Mouse (Mus musculus): ENCODE measurements around the gene Helt.

Helt gene

DNA sequence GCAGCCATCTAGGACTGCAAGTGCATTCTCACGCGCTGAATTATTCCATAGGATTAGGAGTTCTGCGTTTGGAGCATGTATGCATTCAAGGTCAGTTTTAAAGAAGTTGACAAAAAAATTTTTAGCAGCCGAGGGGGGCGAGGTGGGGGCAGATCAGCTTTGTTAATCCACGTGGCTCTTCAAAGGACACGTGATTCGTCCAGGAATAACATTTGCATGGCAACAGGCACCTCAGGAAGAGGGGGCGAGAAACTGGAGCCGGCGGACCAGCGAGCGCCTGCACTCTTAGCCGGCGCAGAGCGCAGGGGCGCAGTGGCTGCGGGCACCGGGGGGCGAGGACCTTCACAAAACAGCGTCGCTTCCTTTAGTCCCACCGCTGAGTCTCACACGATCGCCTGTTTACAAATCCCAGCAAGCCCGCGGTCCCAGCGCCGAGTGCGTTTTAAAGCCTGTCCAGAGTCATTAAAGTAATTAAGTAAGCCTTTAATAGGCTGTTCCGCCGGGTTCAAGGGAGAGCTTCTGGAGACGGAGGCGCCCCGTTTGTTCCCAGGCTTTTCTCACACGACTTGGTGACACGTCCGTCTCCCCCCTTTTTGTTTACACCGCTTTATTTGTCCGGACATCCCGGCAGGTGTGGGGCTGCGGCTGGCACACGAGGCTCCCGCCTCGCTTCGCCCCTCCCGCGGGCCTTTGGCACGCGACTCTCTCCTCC is at the start of gene Helt:
Gene Helt (minus strand): TSS at position 491 of the 712 bp plus-strand sequence.
- peak; percentile 47 for DNase-seq

DNA sequence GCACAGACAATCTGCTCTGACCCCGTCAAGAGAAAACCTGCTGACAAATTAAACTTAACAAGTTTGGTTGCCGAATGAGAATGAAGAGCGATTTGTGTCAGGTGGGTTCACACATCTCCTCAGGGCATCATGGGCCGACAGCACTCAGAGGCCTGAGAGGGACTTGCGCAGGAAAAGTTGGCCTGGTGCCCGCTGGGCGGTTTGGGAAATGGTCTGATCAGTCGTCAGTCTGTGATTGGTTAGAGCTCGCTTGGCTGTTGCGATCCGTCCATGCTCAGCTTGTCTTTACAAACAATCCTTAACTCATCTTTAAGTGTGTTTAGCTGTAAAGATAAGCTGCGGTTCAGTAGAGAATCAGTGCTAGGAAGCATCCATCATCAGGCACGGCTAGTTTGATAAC is 47.8 kb upstream of the Helt start:
- DNase-seq, result no peak

DNA sequence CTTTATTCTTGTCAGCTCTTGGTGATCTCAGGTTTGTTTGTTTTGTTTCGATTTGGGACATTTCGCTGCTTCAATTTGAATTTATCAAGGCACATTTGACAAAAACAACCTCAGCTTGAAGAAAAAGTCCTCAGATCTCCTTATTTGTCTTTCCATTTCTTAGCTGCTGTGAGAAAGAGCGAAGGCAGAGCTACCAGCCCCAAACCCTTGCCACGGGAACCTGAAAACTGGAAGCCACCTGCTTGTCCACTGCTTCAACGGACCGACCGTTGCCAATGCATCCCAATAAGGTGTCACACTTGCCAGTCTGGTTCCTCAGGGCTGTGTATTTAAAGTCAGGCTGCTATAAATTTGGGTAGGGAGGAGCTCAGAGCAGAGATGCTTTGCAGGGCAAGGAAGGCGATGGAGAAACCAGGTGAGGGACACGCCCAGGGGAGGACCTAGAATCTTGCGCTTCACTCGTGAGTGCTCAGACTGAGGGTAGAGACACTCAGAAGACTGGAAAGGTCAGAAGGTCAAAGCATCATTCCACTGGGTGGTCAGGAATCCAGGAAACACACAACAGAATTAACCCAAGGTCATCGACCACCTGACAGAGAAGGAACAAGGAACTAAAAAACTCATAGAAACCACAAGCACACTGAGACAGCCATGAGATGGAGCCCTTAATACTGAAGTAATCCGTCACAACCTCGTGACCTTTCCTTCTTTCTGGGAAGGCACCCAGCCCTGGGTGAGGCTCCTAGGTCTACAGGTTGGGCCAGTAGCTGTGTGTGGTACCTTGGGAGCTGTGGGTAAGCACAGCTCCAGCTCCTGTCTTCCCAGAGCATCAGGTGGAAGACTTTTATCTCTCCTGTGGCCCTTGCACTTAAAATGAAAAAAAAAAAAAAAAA is 46.2 kb upstream of the Helt start:
- DNase-seq, result no peak

DNA sequence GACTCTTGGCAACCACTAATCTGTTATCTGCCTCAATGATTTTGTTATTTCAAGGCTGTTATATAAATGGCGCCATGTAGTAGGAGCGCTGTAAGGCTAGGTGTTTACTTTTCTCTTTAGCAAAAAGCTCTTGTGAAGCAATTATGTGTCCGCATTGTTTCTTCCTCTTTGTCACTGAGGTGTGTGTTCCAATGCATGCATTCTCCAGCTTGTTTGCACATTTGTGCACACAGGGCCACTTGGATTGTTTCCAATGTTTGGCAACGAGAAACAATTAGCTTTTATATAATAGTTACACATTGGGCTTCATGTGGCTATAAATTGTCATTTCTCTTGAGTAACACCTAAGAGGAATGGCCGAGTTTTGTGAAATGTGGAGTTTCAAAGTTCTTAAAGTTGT is 44.8 kb upstream of the Helt start:
- DNase-seq, result no peak

DNA sequence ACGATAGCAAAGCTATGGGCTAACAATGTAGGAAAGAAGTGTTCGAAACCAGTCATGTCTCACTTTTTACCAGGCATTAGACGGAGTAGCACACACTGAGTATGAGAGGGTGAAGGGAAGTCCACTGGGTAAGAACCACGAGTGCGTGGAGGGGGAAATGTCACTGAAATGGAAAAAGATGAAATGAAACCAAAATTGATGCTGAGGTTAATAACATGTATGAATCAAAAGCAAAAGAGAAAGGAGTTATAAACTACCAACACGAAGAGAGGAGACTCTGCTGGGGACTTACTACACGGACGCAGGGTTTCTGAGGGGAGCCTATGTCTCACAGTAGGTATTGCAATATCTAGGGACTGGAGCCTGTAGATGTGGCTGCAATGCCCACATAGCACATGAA is 41.9 kb upstream of the Helt start:
- no peak for DNase-seq

DNA sequence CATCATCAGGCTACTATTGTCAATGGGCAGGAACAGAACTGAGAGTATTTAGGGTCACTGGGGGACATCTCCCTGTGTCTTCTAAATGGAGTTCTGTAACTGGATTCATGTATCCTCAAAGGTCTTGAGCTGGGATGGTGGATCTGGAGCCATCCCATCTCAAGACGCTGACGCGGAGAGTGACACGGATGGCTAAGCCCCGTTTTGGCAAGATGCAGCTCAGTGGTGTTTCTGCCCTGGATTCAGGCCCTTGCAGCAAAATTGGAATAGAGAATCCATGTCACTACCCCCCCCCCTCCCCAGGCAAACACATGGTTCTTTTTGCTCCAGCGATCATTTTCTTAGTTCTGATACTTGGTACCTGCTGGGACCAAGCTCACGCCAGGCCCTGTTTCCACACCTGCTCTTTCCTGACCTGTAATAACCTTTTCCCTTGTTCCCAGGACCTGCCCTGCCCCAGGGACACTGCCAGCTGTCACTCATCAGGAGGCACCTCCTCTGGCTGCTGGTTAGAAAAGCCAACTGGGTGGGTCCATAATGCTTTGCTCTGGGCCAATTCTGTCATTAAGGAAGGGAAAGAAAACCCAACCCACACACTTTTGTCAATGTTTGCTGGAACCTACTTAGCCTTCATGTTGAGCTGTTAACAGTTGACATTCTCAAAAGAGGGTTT is 38.1 kb upstream of the Helt start:
- DNase-seq, result no peak

DNA sequence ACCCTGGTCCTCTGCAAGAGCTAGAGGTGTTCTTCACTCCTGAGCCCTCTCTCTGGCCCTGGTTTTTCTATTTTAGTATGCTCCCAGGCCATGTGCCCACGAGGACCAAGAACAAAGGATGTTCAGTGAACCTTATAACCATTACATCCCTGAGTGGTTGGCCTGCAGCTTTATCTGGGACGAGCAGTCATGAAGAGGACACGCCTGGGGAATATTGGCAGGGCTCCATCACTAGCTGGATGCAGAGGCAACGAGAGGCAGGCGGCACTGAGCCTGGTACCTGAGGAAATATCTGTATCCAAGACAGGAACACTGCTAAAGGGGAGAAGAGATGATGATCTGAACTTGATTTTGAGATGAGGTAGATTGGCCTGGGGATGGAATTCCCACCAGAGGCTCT is 37.3 kb upstream of the Helt start:
- DNase-seq, result no peak

DNA sequence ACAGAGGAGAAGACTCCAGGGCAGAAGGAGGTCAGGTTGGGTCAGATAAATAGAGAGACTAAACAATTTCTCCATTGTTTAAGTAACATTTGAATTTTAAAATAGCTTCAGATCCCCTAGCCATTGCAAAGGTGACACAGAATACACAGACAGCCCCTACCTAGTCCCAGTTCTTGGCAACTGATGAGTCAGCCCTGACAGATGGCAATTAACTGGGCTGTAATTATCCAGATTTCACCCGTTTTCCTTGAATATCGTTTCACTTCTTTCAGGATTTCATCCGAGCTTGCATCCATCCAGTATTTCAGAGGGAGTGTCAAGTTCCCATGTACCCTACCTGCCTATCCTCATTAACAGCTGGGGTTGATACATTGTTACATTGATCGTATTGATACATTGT is 34.9 kb upstream of the Helt start:
- DNase-seq, result no peak

DNA sequence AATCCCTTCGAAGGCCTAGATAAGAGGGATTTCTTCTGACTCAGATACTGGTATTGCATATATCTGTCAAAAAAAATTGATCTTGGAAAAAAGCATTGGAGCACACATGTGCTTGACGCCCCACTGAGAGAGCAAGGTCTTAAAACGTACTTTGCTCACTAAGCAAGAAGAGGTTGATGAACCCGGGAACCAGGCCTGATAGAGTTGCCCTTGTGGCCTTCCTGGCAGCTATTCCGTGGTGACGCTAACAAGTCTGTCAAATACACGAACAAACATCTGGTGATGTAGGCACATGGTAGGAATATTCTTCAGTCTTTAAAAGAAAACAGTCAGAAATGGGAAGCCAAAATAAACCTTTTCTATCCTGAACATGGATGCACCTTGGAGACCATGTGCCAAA is 32.8 kb upstream of the Helt start:
- DNase-seq, result no peak

DNA sequence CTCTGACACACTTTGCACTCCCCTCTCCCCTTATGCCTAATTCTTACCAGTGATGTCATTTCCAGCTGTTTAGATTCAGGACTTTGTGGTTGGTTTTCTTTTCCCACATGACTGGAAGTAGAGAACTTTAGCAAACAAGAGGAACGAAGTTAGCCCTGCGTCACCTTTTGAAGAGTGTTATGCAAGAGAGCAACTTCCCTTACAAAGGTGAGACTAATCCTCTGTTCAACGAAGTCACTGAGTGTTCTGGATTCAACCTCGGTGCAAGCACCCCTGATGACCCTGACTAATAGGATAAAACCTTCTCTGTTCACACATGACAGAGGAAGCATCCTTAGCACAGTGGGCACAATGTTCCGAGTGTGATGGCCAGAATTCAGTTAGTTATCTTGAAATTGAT is 32.2 kb upstream of the Helt start:
- no peak for DNase-seq

DNA sequence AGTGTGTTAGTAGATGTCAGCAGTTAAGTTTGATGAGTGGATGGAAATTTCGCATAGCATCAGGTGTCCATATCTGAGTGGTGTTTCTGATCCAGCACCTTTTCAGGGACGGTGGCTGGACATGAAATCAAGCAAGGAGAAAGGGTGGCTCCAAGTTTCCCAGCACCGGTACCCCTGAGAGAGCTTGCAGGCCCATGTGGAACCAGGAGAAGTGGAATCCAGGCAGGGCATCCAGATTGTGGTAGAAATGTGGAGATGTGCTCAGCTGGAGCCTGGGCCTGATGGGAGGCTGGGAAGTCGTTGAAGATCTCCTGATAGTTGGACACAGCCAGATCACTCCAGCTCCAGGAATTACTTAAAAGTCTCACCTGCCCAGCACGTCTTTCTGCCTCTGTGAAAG is 30.2 kb upstream of the Helt start:
- no peak for DNase-seq

DNA sequence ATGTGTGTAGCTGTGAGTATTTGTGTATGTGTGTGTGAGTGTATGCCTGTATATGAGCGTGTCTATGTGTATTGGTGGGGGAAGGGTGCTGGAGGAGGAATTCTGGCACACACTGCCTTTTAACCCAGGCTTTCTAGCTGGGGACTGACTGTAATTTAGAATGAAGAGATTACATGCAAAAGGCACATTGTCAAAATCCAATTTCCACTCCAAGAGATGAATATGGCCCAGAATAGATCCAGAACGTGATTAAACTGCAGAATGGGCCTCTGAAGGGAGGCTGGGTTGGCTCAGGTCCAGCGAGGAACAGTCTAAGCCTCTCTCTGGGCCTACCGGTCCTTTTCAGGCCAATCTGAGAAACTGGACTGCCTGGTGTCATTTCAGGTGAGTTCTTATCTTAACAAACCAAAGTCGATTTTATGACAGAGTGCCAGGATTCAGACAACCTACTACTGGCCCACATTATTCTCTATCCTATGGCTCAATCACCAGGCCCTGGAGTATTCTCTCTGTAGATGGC is 29.3 kb upstream of the Helt start:
- no peak for DNase-seq

DNA sequence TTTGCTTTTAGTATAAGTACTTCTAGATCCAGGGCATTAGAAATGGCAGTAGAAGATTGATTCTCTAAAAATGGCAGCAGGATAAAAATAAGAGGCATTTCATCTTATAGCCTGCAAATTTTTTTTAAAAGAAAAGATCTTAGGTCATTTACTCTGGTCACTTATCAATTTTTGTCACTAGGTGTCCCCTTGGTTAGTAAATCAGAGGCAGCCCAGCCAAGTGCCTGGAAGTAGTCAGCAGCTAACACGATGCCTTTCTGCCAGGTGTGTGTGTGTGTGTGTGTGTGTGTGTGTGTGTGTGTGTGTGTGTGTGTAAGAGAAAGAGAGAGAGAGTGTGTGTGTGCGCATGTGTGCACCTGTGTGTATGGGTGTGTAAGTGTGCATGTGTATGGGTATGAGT is 28.4 kb upstream of the Helt start:
- no peak for DNase-seq

DNA sequence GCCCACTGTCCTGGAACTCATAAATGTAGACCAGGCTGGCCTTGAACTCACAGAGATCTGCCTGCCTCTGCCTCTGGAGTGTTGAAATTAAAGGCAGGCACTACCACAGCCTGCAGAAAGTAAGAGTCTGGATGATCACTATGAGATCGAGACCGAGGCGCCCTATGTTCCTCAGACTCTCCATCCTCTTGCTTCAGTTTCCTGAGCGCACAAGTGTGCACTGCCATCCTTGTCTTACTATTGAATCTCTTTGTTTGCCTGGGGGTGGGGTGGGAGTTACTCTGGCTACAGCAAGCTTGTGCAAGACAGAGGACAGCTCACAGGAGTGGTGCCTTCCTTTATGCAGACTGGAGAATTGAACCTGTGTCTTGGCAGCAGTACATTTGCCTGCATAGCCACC is 27.9 kb upstream of the Helt start:
- no peak for DNase-seq

DNA sequence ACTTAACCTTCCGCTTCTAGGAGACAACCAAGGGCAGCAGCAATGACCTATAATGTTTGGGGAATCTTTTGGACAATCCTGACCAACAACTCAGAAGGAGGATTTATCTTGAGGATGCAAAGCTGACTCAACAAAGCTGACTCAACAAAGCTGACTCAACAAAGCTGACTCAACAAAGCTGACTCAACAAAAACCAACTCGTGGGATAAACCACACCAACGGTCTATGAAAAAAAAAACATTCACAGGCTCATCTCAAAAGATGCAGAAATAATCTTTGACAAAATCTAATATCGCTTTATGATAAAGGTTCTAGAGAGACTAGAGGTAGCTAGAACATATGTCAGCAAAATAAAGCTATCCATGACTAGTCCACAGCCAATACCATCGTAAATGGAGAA is 24.3 kb upstream of the Helt start:
- no peak for DNase-seq

DNA sequence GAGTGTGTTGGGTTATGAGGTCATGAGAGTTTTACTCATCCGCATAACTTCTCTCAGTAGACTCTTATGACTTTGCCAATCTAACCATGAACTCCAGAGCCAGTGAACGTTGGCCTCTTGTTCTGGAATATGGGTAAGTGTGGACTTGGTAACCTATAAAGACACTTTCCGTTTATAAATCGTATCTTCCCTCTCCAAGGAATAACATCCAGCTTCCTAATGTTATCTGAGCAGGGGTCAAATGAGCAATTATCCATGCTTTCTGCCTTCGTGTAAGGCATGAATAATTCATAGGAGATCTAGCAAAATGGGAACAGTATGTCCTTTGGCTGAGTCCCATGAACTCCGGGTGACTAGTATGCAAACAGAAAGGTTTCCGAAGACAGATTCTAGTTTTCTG is 22.7 kb upstream of the Helt start:
- no peak for DNase-seq

DNA sequence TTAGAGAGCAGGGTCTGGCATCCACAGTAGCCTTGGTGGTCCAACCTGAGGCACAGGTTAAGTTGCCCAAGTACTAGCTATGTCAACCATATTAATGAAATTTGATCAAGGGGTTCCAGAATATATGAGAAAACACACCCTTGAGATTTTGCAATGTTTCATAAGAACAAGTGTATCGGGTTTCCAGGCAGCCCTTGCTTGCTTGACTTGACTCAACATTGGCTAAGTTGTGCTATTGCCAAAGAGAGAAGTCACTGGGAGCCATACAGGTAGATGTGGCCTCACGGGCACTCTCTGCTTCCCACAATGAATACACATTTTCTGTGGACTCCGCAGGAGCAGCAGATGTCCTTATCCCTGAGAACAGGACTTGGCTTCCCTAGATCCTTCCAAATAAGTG is 19.3 kb upstream of the Helt start:
- no peak for DNase-seq

DNA sequence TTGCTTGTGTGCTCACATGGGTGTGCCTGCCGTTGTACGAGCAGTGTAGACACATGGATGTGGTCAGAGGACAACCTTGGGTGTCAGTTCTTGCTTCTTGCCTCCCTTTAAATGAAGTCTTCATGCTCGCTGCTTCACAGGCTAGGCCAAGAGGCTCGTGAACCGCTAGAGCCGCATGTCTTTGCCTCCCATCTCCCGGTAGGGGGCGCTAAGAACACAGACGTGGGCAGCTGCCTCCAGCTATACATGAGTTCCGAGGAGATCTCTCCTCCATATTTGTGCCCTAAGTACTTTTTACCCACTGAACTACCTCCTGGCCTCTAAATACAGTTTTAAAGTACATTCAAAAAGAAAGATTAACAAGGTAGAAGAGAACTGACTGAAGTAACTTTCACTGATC is 16.7 kb upstream of the Helt start:
- peak; percentile 91 for DNase-seq

DNA sequence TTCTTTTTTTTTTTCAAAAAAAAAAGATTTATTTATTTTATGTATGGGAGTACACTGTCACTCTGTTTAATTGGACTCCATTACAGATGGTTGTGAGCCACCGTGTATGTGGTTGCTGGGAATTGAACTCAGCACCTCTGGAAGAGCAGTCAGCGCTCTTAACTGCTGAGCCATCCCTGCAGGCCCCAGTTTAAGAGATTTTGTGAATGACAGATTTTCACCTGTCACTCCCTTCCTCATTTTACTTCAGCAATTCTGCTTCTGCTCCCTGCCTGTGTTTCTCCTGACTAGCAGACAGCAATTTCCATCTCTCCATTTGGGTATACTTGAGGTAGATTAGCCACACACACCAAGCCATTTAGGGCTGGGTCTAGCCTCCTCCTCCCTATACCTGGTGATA is 13.7 kb upstream of the Helt start:
- DNase-seq, result no peak

DNA sequence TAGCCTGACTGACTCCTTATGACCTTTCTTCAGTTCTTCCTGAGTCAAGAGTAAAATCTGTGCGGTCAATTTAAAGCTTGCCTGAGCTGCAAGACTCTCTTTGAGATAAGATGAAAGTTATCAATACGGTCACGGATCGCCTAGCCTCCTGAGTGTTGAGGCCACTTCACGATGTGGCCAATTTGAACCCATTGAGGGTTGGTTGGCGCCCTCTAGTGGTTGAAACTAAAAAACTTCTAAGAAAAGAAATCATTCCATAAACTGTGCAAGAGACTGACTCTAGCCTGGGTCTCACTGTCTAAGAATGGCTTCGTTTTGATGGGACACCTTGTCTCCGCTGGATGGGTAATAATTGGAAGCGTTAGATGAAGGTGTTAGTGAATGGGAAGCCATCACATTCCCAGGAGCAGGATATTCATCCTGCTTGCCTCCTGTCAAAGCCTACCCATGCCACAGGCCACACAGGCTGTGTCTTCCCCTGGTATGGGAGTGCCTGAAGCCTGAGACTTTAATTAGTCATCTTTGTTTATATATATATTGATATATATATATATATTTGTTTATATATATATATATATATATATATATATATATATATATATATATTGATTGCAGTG is 11.4 kb upstream of the Helt start:
- DNase-seq, result peak; percentile 89

DNA sequence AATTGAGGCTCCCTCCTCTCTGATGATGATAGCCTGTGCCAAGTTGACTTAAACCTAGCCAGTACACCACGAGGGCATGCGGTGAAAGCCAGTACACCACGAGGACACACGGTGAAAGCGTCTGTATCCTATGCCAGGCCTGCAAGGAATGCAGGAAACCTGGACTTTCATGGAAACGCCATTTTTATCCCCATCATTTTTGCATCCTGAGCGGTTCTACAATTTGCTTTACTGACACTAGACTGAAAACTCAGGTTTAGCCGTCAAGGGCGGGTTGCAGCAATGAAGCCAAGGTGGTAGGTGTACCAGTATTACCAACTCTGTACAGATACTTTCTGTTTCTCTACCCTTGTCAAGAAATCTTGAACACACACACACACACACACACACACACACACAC is 7.7 kb upstream of the Helt start:
- DNase-seq, result no peak

DNA sequence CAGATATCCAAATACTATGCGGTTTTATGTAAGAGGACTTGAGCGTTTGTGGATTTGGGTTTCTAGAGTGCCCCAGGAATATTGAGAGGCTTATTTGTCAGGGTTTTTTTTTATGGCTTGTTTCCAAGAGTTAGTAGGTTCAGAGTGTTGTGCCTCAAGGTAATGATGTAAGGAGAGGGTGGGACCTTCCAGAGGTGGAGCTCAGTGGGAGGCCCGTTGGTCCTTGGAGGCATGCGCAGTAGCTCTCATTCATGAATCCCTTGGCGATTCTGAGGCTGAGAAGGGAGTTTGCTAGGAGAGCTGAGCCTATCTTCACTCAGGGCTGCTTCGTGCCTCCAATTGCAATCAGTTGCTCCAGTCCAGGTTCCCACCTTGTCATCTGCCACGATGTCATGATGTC is 4.4 kb upstream of the Helt start:
- no peak for DNase-seq

DNA sequence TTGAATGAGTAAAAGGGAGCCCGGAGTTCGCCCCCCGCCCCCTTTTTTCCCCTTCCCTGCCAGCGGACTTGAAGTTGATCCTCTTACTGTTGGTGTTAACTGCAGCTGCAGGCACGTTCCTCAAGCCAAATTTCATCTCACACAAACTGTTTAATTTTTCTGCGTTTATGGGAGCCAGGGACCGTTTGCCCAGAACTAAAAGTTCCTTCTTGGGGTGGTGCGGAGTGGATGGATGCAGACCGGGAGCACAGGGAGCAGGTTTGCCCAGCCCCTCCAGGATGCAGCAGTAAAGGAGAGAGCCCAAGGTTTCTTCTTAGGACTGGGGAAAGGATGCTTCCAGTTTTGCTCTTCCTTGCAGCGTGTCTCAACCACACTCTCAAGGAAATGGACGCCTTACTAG is 2.1 kb upstream of the Helt start:
- DNase-seq, result no peak
